Mouse (Mus musculus): ENCODE data around the gene Cnrip1. TPM values are rescaled to one million over a fixed set of nuclear protein-coding genes. Genes with fewer than 3 reads are reported as not detected.
"Not testable (repeated sequence)": the region's sequence is repeated elsewhere in the genome, so short reads cannot be mapped to it uniquely, and the experiment has no call there.

Cnrip1 gene
- polyA plus RNA-seq, 1 experiment from 2014 or later: 13.0 TPM

- H3K9ac ChIP-seq: no peak overlapping the region
- no peaks in the 10 kb centered on the region for H3K9me3 ChIP-seq
- 70% methylated on average over 3 of the region's 3 CpGs for WGBS
- H3K36me3 ChIP-seq: no peaks in the 10 kb centered on the region
- no peaks in the 10 kb centered on the region for H3K4me1 ChIP-seq
- no peak overlapping the region for H3K27ac ChIP-seq (replicated peaks)
- no peak overlapping the region for H3K4me2 ChIP-seq
- no peak overlapping the region for H3K4me3 ChIP-seq
- no peaks in the 10 kb centered on the region for H3K27me3 ChIP-seq (replicated peaks)
- no peak for ATAC-seq (ENCODE audit: extremely low read depth, insufficient number of reproducible peaks, low FRiP score, low TSS enrichment)
Measured at GRCm38 (mm10) chr11:17023984-17024383, 27.4 kb upstream of the Cnrip1 start.

- WGBS: 90% methylated on average over 2 of the region's 2 CpGs
Measured at GRCm38 (mm10) chr11:17045806-17046205, 5.6 kb upstream of the Cnrip1 start.

GRCm38 (mm10) chr11:17052476-17053049 is 1.2 kb downstream of the Cnrip1 start:
- Histone ChIP-seq H3K4me3 (peak overlapping the region; percentile 65), H3K4me2 (peak overlapping the region; percentile 88), H3K9ac (peak overlapping the region; percentile 83), H3K9me3 (no peaks in the 10 kb centered on the region), H3K36me3 (peaks cover 2% of the 10 kb centered on the region; the same call in 1 of the 2 replicates), H3K4me1 (peaks cover 12% of the 10 kb centered on the region), H3K27me3 (replicated peaks) (no peaks in the 10 kb centered on the region), H3K27ac (replicated peaks) (0 out of 2 replicates have a peak overlapping the region, but pooled peaks have one; percentile 68)
- WGBS: 21% methylated on average over 6 of the region's 6 CpGs
- ATAC-seq (ENCODE audit: extremely low read depth, insufficient number of reproducible peaks, low FRiP score, low TSS enrichment): no peak

More at GRCm38 (mm10) chr11:17045806-17046205, 5.6 kb upstream of the Cnrip1 start:
- no peak for ATAC-seq (ENCODE audit: extremely low read depth, insufficient number of reproducible peaks, low FRiP score, low TSS enrichment)
- no peaks in the 10 kb centered on the region for H3K4me1 ChIP-seq
- no peak overlapping the region for H3K4me2 ChIP-seq
- H3K36me3 ChIP-seq: no peaks in the 10 kb centered on the region
- no peak overlapping the region for H3K9ac ChIP-seq
- H3K27ac ChIP-seq (replicated peaks): no peak overlapping the region
- no peak overlapping the region for H3K4me3 ChIP-seq
- no peaks in the 10 kb centered on the region for H3K27me3 ChIP-seq (replicated peaks)
- H3K9me3 ChIP-seq: no peaks in the 10 kb centered on the region

- not testable (repeated sequence) for H3K9me3 ChIP-seq; H3K9ac ChIP-seq; H3K4me1 ChIP-seq; H3K27ac ChIP-seq (replicated peaks); H3K4me2 ChIP-seq; H3K27me3 ChIP-seq (replicated peaks); H3K36me3 ChIP-seq; H3K4me3 ChIP-seq; ATAC-seq (ENCODE audit: extremely low read depth, insufficient number of reproducible peaks, low FRiP score, low TSS enrichment)
- WGBS: 82% methylated on average over 2 of the region's 2 CpGs
Measured at GRCm38 (mm10) chr11:17069360-17069759, 18.0 kb downstream of the Cnrip1 start.

GRCm38 (mm10) chr11:17075656-17076055 is 24.3 kb downstream of the Cnrip1 start:
- Histone ChIP-seq H3K9me3 (no peaks in the 10 kb centered on the region), H3K4me2 (no peak overlapping the region), H3K36me3 (no peaks in the 10 kb centered on the region), H3K4me1 (no peaks in the 10 kb centered on the region), H3K4me3 (no peak overlapping the region), H3K27ac (replicated peaks) (no peak overlapping the region), H3K9ac (no peak overlapping the region), H3K27me3 (replicated peaks) (no peaks in the 10 kb centered on the region)
- WGBS: 67% methylated on average over 2 of the region's 2 CpGs
- ATAC-seq (ENCODE audit: extremely low read depth, insufficient number of reproducible peaks, low FRiP score, low TSS enrichment): no peak

GRCm38 (mm10) chr11:17082086-17082485 is 30.7 kb downstream of the Cnrip1 start:
- H3K4me1 ChIP-seq: peaks cover 14% of the 10 kb centered on the region
- no peak overlapping the region for H3K27ac ChIP-seq (replicated peaks)
- H3K36me3 ChIP-seq: no peaks in the 10 kb centered on the region
- H3K9ac ChIP-seq: no peak overlapping the region
- no peak overlapping the region for H3K4me2 ChIP-seq
- H3K27me3 ChIP-seq (replicated peaks): no peaks in the 10 kb centered on the region
- ATAC-seq (ENCODE audit: extremely low read depth, insufficient number of reproducible peaks, low FRiP score, low TSS enrichment): no peak
- H3K4me3 ChIP-seq: no peak overlapping the region
- WGBS: 48% methylated on average over 3 of the region's 3 CpGs
- H3K9me3 ChIP-seq: no peaks in the 10 kb centered on the region

GRCm38 (mm10) chr11:17082953-17083352 is 31.6 kb downstream of the Cnrip1 start:
- H3K36me3 ChIP-seq: no peaks in the 10 kb centered on the region
- peaks cover 14% of the 10 kb centered on the region for H3K4me1 ChIP-seq
- H3K9ac ChIP-seq: no peak overlapping the region
- H3K4me3 ChIP-seq: no peak overlapping the region
- ATAC-seq (ENCODE audit: extremely low read depth, insufficient number of reproducible peaks, low FRiP score, low TSS enrichment): no peak
- H3K27me3 ChIP-seq (replicated peaks): no peaks in the 10 kb centered on the region
- 54% methylated on average over 2 of the region's 2 CpGs for WGBS
- no peak overlapping the region for H3K4me2 ChIP-seq
- H3K9me3 ChIP-seq: no peaks in the 10 kb centered on the region
- no peak overlapping the region for H3K27ac ChIP-seq (replicated peaks)

- Histone ChIP-seq H3K27ac (replicated peaks) (no peak overlapping the region), H3K4me2 (no peak overlapping the region)
Measured at GRCm38 (mm10) chr11:17083455-17083854, 32.1 kb downstream of the Cnrip1 start.

GRCm38 (mm10) chr11:17083866-17084265 is 32.5 kb downstream of the Cnrip1 start:
- H3K9me3 ChIP-seq: no peaks in the 10 kb centered on the region
- H3K27me3 ChIP-seq (replicated peaks): no peaks in the 10 kb centered on the region
- 15% methylated on average over 1 of the region's 1 CpGs for WGBS
- no peak overlapping the region for H3K27ac ChIP-seq (replicated peaks)
- ATAC-seq (ENCODE audit: extremely low read depth, insufficient number of reproducible peaks, low FRiP score, low TSS enrichment): no peak
- no peak overlapping the region for H3K4me2 ChIP-seq
- H3K4me3 ChIP-seq: no peak overlapping the region
- H3K9ac ChIP-seq: no peak overlapping the region
- peaks cover 14% of the 10 kb centered on the region for H3K4me1 ChIP-seq
- H3K36me3 ChIP-seq: no peaks in the 10 kb centered on the region

More at GRCm38 (mm10) chr11:17083455-17083854, 32.1 kb downstream of the Cnrip1 start:
- H3K4me3 ChIP-seq: no peak overlapping the region
- H3K9me3 ChIP-seq: no peaks in the 10 kb centered on the region
- peaks cover 14% of the 10 kb centered on the region for H3K4me1 ChIP-seq
- H3K27me3 ChIP-seq (replicated peaks): no peaks in the 10 kb centered on the region
- no peak for ATAC-seq (ENCODE audit: extremely low read depth, insufficient number of reproducible peaks, low FRiP score, low TSS enrichment)
- WGBS: 84% methylated on average over 3 of the region's 3 CpGs
- no peaks in the 10 kb centered on the region for H3K36me3 ChIP-seq
- no peak overlapping the region for H3K9ac ChIP-seq

- Histone ChIP-seq H3K36me3 (no peaks in the 10 kb centered on the region), H3K4me2 (no peak overlapping the region), H3K9me3 (no peaks in the 10 kb centered on the region), H3K27me3 (replicated peaks) (no peaks in the 10 kb centered on the region), H3K4me1 (peaks cover 14% of the 10 kb centered on the region), H3K27ac (replicated peaks) (no peak overlapping the region), H3K4me3 (no peak overlapping the region), H3K9ac (no peak overlapping the region)
- no peak for ATAC-seq (ENCODE audit: extremely low read depth, insufficient number of reproducible peaks, low FRiP score, low TSS enrichment)
- 25% methylated on average over 5 of the region's 5 CpGs for WGBS
Measured at GRCm38 (mm10) chr11:17086106-17086505, 34.7 kb downstream of the Cnrip1 start.

- Histone ChIP-seq H3K4me1 (no peaks in the 10 kb centered on the region), H3K4me3 (no peak overlapping the region), H3K27ac (replicated peaks) (no peak overlapping the region), H3K27me3 (replicated peaks) (no peaks in the 10 kb centered on the region), H3K36me3 (no peaks in the 10 kb centered on the region), H3K9me3 (no peaks in the 10 kb centered on the region), H3K9ac (no peak overlapping the region), H3K4me2 (no peak overlapping the region)
- WGBS: 81% methylated on average over 5 of the region's 5 CpGs
- ATAC-seq (ENCODE audit: extremely low read depth, insufficient number of reproducible peaks, low FRiP score, low TSS enrichment): no peak
Measured at GRCm38 (mm10) chr11:17106936-17107335, 55.5 kb downstream of the Cnrip1 start.

- H3K9ac ChIP-seq: no peak overlapping the region
- H3K27me3 ChIP-seq (replicated peaks): no peaks in the 10 kb centered on the region
- no peak overlapping the region for H3K4me2 ChIP-seq
- no peaks in the 10 kb centered on the region for H3K36me3 ChIP-seq
- WGBS: 75% methylated on average over 6 of the region's 6 CpGs
- no peaks in the 10 kb centered on the region for H3K4me1 ChIP-seq
- no peaks in the 10 kb centered on the region for H3K9me3 ChIP-seq
- no peak overlapping the region for H3K27ac ChIP-seq (replicated peaks)
- H3K4me3 ChIP-seq: no peak overlapping the region
- ATAC-seq (ENCODE audit: extremely low read depth, insufficient number of reproducible peaks, low FRiP score, low TSS enrichment): no peak
Measured at GRCm38 (mm10) chr11:17107359-17107758, 56.0 kb downstream of the Cnrip1 start.

All from heart, embryonic 13.5 days (tissue).